Mouse (Mus musculus): ENCODE data around the gene 2310022A10Rik. TPM values are rescaled to one million over a fixed set of nuclear protein-coding genes. Genes with fewer than 3 reads are reported as not detected.

The 2310022A10Rik gene
- polyA plus RNA-seq, 1 experiment from 2014 or later = 37.3 TPM

DNA sequence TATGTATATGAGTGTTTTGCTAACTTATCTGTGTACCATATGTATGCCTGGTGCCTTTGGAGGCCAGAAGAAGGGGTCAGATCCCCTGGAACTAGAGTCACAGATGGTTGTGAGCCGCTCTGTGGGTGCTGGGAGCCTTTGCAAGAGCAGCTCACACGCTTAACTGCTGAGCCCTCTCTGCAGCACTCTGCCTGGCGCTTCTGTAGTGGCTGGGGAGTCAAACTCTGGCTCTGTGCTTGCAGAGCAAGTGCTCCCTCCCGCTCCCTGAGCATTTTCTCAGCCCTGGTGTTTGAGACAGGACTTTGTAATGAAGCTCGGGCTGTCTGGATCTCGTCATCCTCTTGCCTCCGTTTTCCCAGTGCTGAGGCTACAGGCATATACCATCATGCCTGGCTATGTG lies 45.0 kb downstream of the 2310022A10Rik start:
- H3K27ac ChIP-seq (replicated peaks) = 0 out of 2 replicates have a peak overlapping the region, but pooled peaks have one; percentile 67
- H3K36me3 ChIP-seq = peaks cover 15% of the 10 kb centered on the region; the same call in 1 of the 2 replicates
- DNase-seq (ENCODE audit: low spot score) = no peak
- H3K27me3 ChIP-seq (ENCODE audit: low read depth, poor library complexity, severe bottlenecking) = no peaks in the 10 kb centered on the region
- 87% methylated on average over 7 of the region's 7 CpGs for WGBS
- H3K9me3 ChIP-seq (replicated peaks) = no peaks in the 10 kb centered on the region
- H3K4me3 ChIP-seq = no peak overlapping the region
- H3K4me1 ChIP-seq = peaks cover 32% of the 10 kb centered on the region

GRCm38 (mm10) chr7:27601628-27602027 lies 48.6 kb downstream of the 2310022A10Rik start:
- no peaks in the 10 kb centered on the region for H3K27me3 ChIP-seq (ENCODE audit: low read depth, poor library complexity, severe bottlenecking)
- H3K9me3 ChIP-seq (replicated peaks) = no peaks in the 10 kb centered on the region
- H3K4me3 ChIP-seq = no peak overlapping the region
- H3K4me1 ChIP-seq = peaks cover 13% of the 10 kb centered on the region
- no peak for DNase-seq (ENCODE audit: low spot score)
- peaks cover 4% of the 10 kb centered on the region; the same call in 1 of the 2 replicates for H3K36me3 ChIP-seq
- WGBS = 86% methylated on average over 4 of the region's 4 CpGs
- H3K27ac ChIP-seq (replicated peaks) = no peak overlapping the region

GRCm38 (mm10) chr7:27602161-27602560 lies 49.1 kb downstream of the 2310022A10Rik start:
- peaks cover 8% of the 10 kb centered on the region for H3K4me1 ChIP-seq
- no peaks in the 10 kb centered on the region for H3K27me3 ChIP-seq (ENCODE audit: low read depth, poor library complexity, severe bottlenecking)
- H3K27ac ChIP-seq (replicated peaks) = no peak overlapping the region
- H3K36me3 ChIP-seq = peaks cover 4% of the 10 kb centered on the region; the same call in 1 of the 2 replicates
- H3K9me3 ChIP-seq (replicated peaks) = no peaks in the 10 kb centered on the region
- DNase-seq (ENCODE audit: low spot score) = no peak
- 96% methylated on average over 2 of the region's 2 CpGs for WGBS
- no peak overlapping the region for H3K4me3 ChIP-seq

DNA sequence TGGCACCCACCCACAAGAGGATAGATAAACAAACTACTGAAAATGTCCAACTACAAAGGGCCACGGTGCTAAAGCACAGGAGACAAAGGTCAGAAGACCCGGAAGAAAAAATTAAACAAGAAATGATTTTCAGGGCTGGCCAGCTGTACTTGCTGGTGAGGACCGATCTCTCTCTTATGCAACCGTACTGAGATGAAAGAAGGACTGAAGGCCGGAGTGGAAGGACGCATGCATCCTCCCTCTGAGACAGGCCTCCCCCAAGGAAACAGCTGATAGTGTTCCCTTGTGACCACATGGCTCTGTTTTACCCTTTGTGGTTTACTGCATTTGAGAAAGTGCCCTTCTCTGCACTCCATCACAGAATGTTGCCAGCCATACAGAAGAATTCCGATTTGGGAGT lies 49.8 kb downstream of the 2310022A10Rik start:
- Histone ChIP-seq H3K4me3 (no peak overlapping the region), H3K27ac (replicated peaks) (0 out of 2 replicates have a peak overlapping the region, but pooled peaks have one; percentile 9), H3K36me3 (peaks cover 7% of the 10 kb centered on the region; the same call in 1 of the 2 replicates), H3K4me1 (peaks cover 10% of the 10 kb centered on the region; the same call in 1 of the 2 replicates), H3K9me3 (replicated peaks) (no peaks in the 10 kb centered on the region), H3K27me3 (ENCODE audit: low read depth, poor library complexity, severe bottlenecking) (no peaks in the 10 kb centered on the region)
- 86% methylated on average over 7 of the region's 7 CpGs for WGBS
- no peak for DNase-seq (ENCODE audit: low spot score)

- DNase-seq (ENCODE audit: low spot score) = no peak
- Histone ChIP-seq H3K27me3 (ENCODE audit: low read depth, poor library complexity, severe bottlenecking) (no peaks in the 10 kb centered on the region), H3K4me1 (peaks cover 6% of the 10 kb centered on the region; the same call in 1 of the 2 replicates), H3K36me3 (peaks cover 27% of the 10 kb centered on the region), H3K27ac (replicated peaks) (no peak overlapping the region), H3K9me3 (replicated peaks) (no peaks in the 10 kb centered on the region), H3K4me3 (no peak overlapping the region)
- 63% methylated on average over 5 of the region's 5 CpGs for WGBS
Observed at GRCm38 (mm10) chr7:27604661-27605348, 51.8 kb downstream of the 2310022A10Rik start.

- DNase-seq (ENCODE audit: low spot score) = no peak
- Histone ChIP-seq H3K36me3 (peaks cover 35% of the 10 kb centered on the region), H3K27ac (replicated peaks) (no peak overlapping the region), H3K9me3 (replicated peaks) (no peaks in the 10 kb centered on the region), H3K4me1 (peaks cover 3% of the 10 kb centered on the region; the same call in 1 of the 2 replicates), H3K27me3 (ENCODE audit: low read depth, poor library complexity, severe bottlenecking) (no peaks in the 10 kb centered on the region), H3K4me3 (no peak overlapping the region)
- WGBS = 86% methylated on average over 9 of the region's 9 CpGs
Observed at GRCm38 (mm10) chr7:27605499-27606285, 52.7 kb downstream of the 2310022A10Rik start.

GRCm38 (mm10) chr7:27606481-27607254 lies 53.6 kb downstream of the 2310022A10Rik start:
- H3K4me1 ChIP-seq = peaks cover 3% of the 10 kb centered on the region; the same call in 1 of the 2 replicates
- no peak overlapping the region for H3K4me3 ChIP-seq
- no peak for DNase-seq (ENCODE audit: low spot score)
- peaks cover 44% of the 10 kb centered on the region for H3K36me3 ChIP-seq
- 75% methylated on average over 10 of the region's 10 CpGs for WGBS
- no peaks in the 10 kb centered on the region for H3K27me3 ChIP-seq (ENCODE audit: low read depth, poor library complexity, severe bottlenecking)
- no peak overlapping the region; the same call in 1 of the 2 replicates for H3K27ac ChIP-seq (replicated peaks)
- H3K9me3 ChIP-seq (replicated peaks) = no peaks in the 10 kb centered on the region

GRCm38 (mm10) chr7:27607580-27607979 lies 54.5 kb downstream of the 2310022A10Rik start:
- Histone ChIP-seq H3K9me3 (replicated peaks) (no peaks in the 10 kb centered on the region), H3K27ac (replicated peaks) (0 out of 2 replicates have a peak overlapping the region, but pooled peaks have one; percentile 6), H3K4me3 (no peak overlapping the region), H3K36me3 (peaks cover 46% of the 10 kb centered on the region), H3K27me3 (ENCODE audit: low read depth, poor library complexity, severe bottlenecking) (no peaks in the 10 kb centered on the region), H3K4me1 (peaks cover 3% of the 10 kb centered on the region; the same call in 1 of the 2 replicates)
- no peak for DNase-seq (ENCODE audit: low spot score)
- WGBS = 91% methylated on average over 5 of the region's 5 CpGs

DNA sequence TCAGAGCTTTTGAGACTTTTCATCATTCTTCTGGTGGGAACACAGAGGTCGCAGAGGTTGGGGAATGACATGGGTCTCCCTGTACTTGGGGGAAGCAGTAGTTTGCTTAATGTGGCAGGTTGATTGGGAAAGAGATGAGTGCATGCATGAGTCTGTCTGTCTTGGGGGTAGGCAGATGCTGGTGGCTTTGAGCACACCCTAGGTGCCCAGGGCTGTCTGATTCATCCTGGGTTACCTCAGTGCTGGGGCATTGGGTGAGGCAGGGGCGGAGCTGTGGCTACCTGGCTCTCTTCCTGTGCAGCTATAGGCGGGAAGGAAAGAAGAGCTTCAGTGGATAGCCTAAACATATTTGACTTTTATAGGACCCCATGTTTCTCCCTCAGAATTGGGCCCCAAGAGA lies 55.1 kb downstream of the 2310022A10Rik start:
- Histone ChIP-seq H3K4me1 (peaks cover 7% of the 10 kb centered on the region), H3K4me3 (no peak overlapping the region), H3K27ac (replicated peaks) (no peak overlapping the region), H3K36me3 (peaks cover 46% of the 10 kb centered on the region), H3K9me3 (replicated peaks) (no peaks in the 10 kb centered on the region), H3K27me3 (ENCODE audit: low read depth, poor library complexity, severe bottlenecking) (no peaks in the 10 kb centered on the region)
- WGBS = 97% methylated on average over 3 of the region's 3 CpGs
- DNase-seq (ENCODE audit: low spot score) = no peak

DNA sequence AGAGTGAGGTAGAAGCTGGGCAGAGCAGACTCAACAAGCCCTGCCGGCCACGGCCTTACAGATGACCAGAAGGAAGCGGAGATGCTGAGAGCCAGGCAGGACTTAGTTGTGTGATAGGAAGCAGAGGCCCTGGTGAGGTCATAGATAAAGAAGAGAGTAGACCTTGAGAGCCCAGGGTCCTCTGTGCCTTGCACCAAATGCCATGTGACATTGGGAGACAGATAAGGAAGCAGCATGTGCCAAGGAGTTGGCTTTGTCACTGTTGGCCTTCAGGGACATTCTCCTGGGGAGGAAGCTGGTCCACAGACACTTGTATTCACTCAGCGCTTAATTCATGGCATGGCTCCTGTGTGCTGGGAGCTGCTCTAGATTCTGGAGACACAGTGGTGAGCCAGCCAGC lies 56.3 kb downstream of the 2310022A10Rik start:
- Histone ChIP-seq H3K4me3 (no peak overlapping the region), H3K4me1 (peaks cover 18% of the 10 kb centered on the region), H3K9me3 (replicated peaks) (no peaks in the 10 kb centered on the region), H3K36me3 (peaks cover 46% of the 10 kb centered on the region), H3K27ac (replicated peaks) (no peak overlapping the region), H3K27me3 (ENCODE audit: low read depth, poor library complexity, severe bottlenecking) (no peaks in the 10 kb centered on the region)
- 97% methylated on average over 4 of the region's 4 CpGs for WGBS
- DNase-seq (ENCODE audit: low spot score) = no peak

DNA sequence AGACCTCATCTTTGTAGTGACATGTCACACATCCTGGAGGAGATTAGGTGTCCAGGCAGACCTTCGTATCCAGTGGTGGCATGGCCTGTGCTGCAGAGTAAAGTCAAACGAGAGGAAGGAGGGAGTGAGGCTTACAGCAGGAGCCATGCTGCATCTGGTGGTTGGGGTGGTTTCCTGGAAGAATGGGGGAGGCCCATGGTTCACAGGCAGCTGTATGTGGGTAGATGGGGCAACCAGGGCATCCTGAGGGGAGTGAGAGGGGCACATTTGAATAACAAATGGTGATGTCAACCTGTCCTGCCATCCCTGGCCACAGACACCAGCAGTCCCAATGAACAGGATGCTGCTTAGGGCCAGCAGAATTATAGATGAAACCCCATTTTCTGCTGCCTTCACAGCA lies 56.7 kb downstream of the 2310022A10Rik start:
- H3K27ac ChIP-seq (replicated peaks) = no peak overlapping the region
- H3K27me3 ChIP-seq (ENCODE audit: low read depth, poor library complexity, severe bottlenecking) = no peaks in the 10 kb centered on the region
- H3K9me3 ChIP-seq (replicated peaks) = no peaks in the 10 kb centered on the region
- H3K4me3 ChIP-seq = no peak overlapping the region
- DNase-seq (ENCODE audit: low spot score) = no peak
- H3K4me1 ChIP-seq = peaks cover 22% of the 10 kb centered on the region
- WGBS = 83% methylated on average over 2 of the region's 2 CpGs
- H3K36me3 ChIP-seq = peaks cover 46% of the 10 kb centered on the region

GRCm38 (mm10) chr7:27610370-27610769 lies 57.3 kb downstream of the 2310022A10Rik start:
- WGBS = 97% methylated on average over 3 of the region's 3 CpGs

More at GRCm38 (mm10) chr7:27610370-27610769, 57.3 kb downstream of the 2310022A10Rik start:
- H3K4me3 ChIP-seq = no peak overlapping the region
- H3K4me1 ChIP-seq = peaks cover 24% of the 10 kb centered on the region
- no peaks in the 10 kb centered on the region for H3K27me3 ChIP-seq (ENCODE audit: low read depth, poor library complexity, severe bottlenecking)
- H3K27ac ChIP-seq (replicated peaks) = no peak overlapping the region
- H3K9me3 ChIP-seq (replicated peaks) = no peaks in the 10 kb centered on the region
- peaks cover 46% of the 10 kb centered on the region for H3K36me3 ChIP-seq
- no peak for DNase-seq (ENCODE audit: low spot score)

Measured in midbrain, embryonic 10.5 days (tissue).